Mouse (Mus musculus) right cerebral cortex, postnatal 25 days (tissue): ENCODE results near the gene Lrrn4cl.
"Not testable (repeated sequence)": the region's sequence is repeated elsewhere in the genome, so short reads cannot be mapped to it uniquely, and the experiment has no call there.

Experiments
- DNase-seq: peaks from one replicate; pipeline ENCODE4 v3.0.0; 2022

Gene Lrrn4cl

GRCm38 (mm10) chr19:8850402-8850901, at the start of gene Lrrn4cl:
Gene Lrrn4cl, plus strand, starts transcription at chr19:8850768.
- DNase-seq, result no peak

- DNase-seq, result peak; percentile 95
Observed at GRCm38 (mm10) chr19:8802130-8802821, 48.3 kb upstream of the Lrrn4cl start, which contains the start of gene Zbtb3. Gene Zbtb3, plus strand, starts transcription at chr19:8802555.

DNA sequence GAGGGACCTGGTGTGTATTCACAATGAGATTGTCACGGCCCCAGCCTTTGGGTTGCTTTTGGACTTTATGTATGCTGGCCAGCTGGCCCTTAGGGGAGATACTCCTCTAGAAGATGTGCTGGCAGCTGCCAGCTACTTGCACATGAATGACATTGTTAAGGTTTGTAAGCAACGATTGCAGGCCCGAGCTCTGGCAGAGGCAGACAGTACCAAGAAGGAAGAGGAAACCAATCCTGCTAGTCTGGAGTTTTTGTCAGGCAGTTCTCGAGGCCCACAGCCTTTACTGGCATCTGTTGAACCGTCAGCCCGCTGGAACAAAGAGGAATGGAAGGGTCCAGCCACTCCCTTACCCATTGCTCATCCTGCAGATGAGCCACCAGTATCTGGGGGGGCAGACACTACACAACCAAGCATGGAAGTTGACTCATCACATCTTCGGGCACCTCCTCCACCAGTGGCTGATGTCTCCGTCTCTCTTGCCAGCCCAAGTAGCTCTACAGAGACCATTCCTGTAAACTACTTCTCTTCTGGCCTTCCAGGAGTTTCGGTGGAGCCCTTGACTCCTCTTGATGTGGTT, 47.3 kb upstream of the Lrrn4cl start:
- DNase-seq, result no peak

- DNase-seq, result no peak
Observed at GRCm38 (mm10) chr19:8803879-8804660, 46.5 kb upstream of the Lrrn4cl start.

GRCm38 (mm10) chr19:8806810-8807209, 43.8 kb upstream of the Lrrn4cl start:
- no peak for DNase-seq

GRCm38 (mm10) chr19:8815812-8816211, 34.8 kb upstream of the Lrrn4cl start:
- DNase-seq, result no peak

GRCm38 (mm10) chr19:8817001-8817400, 33.6 kb upstream of the Lrrn4cl start:
- DNase-seq, result no peak

DNA sequence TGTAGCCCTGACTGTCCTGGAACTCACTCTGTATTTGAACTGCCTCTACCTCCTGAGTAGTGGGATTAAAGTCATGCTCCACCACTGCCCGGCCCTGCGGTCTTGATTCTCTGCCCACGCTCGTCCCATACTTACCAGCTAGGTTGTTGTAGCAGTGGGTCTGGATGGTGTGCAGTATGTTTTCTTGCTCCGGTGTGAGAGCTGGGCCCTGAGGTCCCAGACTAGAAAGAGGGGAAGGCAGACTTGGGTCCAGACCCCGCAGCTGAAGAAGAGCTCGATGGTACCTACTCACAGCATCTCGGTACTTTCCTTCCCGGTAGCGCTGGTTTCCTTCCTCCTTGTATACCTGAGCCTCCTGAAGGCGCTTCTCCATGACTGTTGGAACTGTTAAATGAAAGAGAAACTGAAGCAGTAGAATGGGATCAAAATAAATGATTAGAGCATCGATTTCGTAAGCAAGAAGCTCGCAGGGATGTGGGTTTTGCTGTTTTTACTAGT, 32.2 kb upstream of the Lrrn4cl start:
- no peak for DNase-seq

DNA sequence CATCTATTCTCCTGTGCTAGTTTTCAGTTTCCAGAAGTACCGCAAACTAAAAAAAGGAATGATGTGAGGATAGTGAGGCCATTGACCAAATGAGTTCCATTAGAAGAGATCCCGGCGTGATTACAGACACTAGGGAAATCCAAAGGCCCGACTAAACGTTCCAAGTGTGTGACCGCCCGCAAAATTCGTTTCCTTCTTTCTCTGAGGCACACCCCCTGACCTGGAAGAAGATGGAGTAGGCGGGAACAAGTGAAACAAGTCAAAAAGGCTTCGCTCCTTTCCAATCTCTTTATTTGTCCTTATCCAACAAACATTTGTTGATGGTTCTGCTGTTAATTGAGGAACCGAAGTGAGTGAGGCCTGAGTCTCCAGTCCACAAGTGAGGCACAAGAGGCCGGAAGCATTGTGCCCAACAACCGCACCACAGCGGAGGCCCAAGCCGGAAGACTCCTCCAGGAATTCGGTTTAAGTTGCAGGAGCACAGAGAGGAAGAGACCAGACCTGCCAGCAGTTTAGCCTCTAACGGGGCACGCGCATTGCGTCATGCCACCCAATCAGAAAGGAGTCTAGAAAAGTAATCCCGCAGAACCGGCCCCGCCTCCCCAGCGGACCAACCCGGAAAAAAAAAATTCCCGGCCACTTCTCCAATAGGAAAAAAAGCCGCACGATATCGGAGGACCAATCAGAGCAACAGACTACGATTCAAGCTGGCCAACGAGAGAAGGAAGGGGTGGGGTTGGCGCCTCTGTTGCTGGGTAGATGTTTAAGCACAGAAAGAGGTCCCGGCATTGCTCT, 31.6 kb upstream of the Lrrn4cl start, which contains the start of gene Ttc9c:
Ttc9c (minus strand) TSS at position 533 of the 795 bp plus-strand sequence.
- peak; percentile 95 for DNase-seq

- DNase-seq, result peak; percentile 99
Observed at GRCm38 (mm10) chr19:8819596-8820423, 30.8 kb upstream of the Lrrn4cl start, which contains the start of gene Hnrnpul2. Gene Hnrnpul2, plus strand, starts transcription at chr19:8820010.

- no peak for DNase-seq
Observed at GRCm38 (mm10) chr19:8820424-8820956, 30.1 kb upstream of the Lrrn4cl start.

GRCm38 (mm10) chr19:8821146-8821545, 29.4 kb upstream of the Lrrn4cl start:
- DNase-seq, result no peak

DNA sequence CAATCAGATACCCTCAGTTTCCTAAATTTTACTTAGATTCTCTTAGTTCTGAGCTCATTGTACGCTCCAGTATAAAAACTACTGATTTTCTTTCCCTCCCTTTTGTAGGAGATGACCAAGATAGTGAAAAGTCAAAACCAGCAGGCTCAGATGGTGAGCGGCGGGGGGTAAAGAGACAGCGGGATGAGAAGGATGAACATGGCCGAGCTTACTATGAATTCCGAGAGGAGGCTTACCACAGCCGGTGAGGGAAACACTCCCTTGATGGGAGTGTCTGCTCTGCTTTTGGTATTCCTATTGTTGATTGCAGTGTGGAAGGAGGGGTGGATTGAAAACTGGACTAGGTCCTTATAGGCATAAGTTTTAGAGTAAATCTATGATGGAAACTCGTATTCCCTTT, 27.9 kb upstream of the Lrrn4cl start:
- DNase-seq, result no peak

- no peak for DNase-seq
Observed at GRCm38 (mm10) chr19:8829660-8830059, 20.9 kb upstream of the Lrrn4cl start, which contains the start of gene AC129217.1. Gene AC129217.1, plus strand, starts transcription at chr19:8829773.

- no peak for DNase-seq
Observed at GRCm38 (mm10) chr19:8830664-8831063, 19.9 kb upstream of the Lrrn4cl start.

DNA sequence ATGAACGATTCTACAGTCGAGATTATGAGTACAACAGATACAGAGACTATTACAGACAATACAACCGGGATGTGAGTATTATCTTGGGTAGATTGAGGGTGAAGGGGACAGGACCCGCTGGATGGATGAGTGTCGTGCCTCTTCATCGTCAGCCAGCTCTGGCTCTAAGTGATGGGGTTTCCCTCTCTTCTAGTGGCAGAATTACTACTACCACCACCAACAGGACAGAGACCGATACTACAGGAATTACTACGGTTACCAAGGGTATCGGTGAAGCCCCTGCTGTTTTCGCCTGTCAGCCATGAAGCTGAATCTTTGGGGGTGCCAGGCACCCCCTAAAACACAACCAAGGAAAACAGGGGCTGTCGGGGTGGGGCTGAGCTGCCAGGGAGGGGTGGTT, 19.3 kb upstream of the Lrrn4cl start:
- no peak for DNase-seq

GRCm38 (mm10) chr19:8832971-8833370, 17.6 kb upstream of the Lrrn4cl start:
- no peak for DNase-seq

DNA sequence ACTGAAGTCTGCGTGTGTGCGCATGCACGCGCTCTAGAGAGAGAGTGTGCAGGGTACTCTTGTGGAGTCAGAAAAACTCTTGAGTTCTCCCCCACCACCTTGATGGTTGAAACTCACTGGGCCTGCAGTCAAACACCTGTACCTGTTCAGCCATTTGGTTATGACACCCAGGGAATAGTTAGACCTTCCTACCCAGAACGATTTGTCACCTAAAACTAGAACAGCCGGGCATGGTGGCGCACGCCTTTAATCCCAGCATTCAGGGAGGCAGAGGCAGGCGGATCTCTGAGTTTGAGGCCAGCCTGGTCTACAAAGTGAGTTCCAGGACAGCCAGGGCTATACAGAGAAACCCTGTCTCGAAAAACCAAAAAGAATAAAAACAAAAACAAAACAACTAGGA, 14.2 kb upstream of the Lrrn4cl start:
- not testable (repeated sequence) for DNase-seq

DNA sequence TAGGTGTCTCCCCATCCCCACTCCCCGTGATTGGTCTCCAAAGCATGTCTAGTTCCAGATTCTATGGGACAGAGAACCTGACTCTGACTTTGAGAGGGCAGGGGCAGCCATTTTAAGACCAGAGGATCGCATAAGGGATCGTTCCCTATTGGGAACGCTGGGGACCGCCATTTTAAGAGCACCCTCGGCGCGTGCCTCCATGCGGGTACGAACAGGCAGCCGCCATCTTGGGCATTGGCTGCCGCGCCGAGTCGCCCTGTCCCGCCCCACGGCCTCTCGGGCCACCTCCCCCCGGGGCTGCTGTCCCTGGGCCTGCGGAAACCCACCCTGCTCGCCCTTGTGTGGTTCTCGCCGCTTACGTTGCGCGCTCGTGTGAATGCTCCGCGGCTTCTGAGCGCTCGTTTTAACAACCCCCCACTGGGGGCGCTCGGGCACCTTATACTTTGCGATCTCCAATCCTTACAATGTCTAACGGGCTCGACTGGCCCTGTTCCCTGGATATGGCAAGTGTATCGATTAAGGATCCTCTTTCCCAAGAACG, 13.2 kb upstream of the Lrrn4cl start, which contains the start of gene Bscl2:
Bscl2 (plus strand) TSS at position 217 of the 541 bp plus-strand sequence.
- peak; percentile 84 for DNase-seq

- DNase-seq, result peak; percentile 44
Observed at GRCm38 (mm10) chr19:8838041-8838730, 12.4 kb upstream of the Lrrn4cl start.
